Mouse (Mus musculus): ENCODE measurements around the gene Rnf126.

DNA sequence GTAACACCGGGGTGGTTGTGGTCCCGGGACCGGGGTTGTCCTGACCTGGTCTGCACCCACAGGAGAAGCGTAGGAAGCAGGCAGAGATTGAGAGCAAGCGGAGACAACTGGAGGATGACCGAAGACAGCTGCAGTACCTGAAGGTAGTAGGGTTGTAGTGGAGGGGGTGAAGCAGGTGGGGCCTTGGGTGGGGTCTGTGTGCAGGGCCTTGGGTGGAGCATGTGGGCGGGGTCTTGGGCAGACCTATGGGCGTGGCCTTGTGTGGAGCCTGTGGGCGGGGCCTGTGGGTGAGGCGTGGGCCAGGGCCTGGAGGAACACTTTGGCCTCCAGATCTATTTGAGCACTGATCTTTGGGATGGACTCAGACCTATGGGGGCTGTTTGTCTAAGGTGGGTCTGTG, 40.2 kb upstream of the Rnf126 start:
- TF ChIP-seq CTCF (IDR thresholded peaks at IDR 0.05; ENCODE audit: extremely low read depth, insufficient read depth, insufficient read length, insufficient replicate concordance) (no peak), POLR2A (IDR thresholded peaks at IDR 0.05; ENCODE audit: low read depth, low read length) (no peak)

Measured in spleen, adult 2 months (tissue).